Mouse (Mus musculus) limb, embryonic 13.5 days (tissue): Measurements from ENCODE around the gene Adamts6. TPM values are rescaled to one million over a fixed set of nuclear protein-coding genes. Genes with fewer than 3 reads are reported as not detected.
A peak's percentile ranks its signal among the peaks of the same experiment; 100 is the strongest.

Experiments
- ATAC-seq: fragments of 200-750 bp; cut with Nextera tagmentation; 2 replicates; pipeline ENCODE4 v1.8.0; 2017; ENCODE audit warnings: low read depth, moderate number of reproducible peaks, moderate TSS enrichment; ENCODE audit not compliant: low FRiP score
- H3K27ac ChIP-seq: fragments of 300-500 bp; sonication (generic); 2 replicates; pipeline ENCODE4 v1.5.1; 2015; ENCODE audit warnings: inconsistent platforms, mild to moderate bottlenecking, moderate library complexity
- H3K27me3 ChIP-seq: fragments of 300-500 bp; sonication (generic); 2 replicates; pipeline ENCODE4 v1.6.1; 2015; ENCODE audit warnings: mild to moderate bottlenecking, inconsistent platforms
- H3K36me3 ChIP-seq: fragments of 300-500 bp; sonication (generic); 2 replicates; pipeline ENCODE4 v1.6.1; 2015; ENCODE audit warnings: inconsistent platforms, mild to moderate bottlenecking, moderate library complexity
- H3K4me1 ChIP-seq: fragments of 300-500 bp; sonication (generic); 2 replicates; pipeline ENCODE4 v1.6.1; 2015; ENCODE audit warnings: inconsistent platforms
- H3K4me2 ChIP-seq: fragments of 300-500 bp; sonication (generic); replicated peaks from 2 replicates; pipeline ENCODE4 v1.6.1; 2015; ENCODE audit warnings: inconsistent platforms, mild to moderate bottlenecking, moderate library complexity
- H3K4me3 ChIP-seq: fragments of 300-500 bp; sonication (generic); 2 replicates; pipeline ENCODE4 v1.5.1; 2015; ENCODE audit warnings: moderate library complexity, mild to moderate bottlenecking, inconsistent platforms
- H3K9ac ChIP-seq: fragments of 300-500 bp; sonication (generic); 2 replicates; pipeline ENCODE4 v1.6.1; 2015; ENCODE audit warnings: mild to moderate bottlenecking, inconsistent platforms
- H3K9me3 ChIP-seq: fragments of 300-500 bp; sonication (generic); 2 replicates; pipeline ENCODE4 v1.6.1; 2016; ENCODE audit warnings: inconsistent platforms
- whole genome bisulfite sequencing: fragments of 180-500 bp; shearing (Covaris S2); methylation state at CpG from one replicate; pipeline ENCODE4 v1.1.7; 2015; 5-methylcytosine and 5-hydroxymethylcytosine counted together
- polyA plus RNA-seq: library from polyadenylated mRNA; unstranded; fragments of >200 nt; fragmentation: Nextera tagmentation; extraction: Ambion mirVana; gene quantifications from 2 replicates; pipeline ENCODE4 v1.2.1, GENCODE M21; 2015

Adamts6 gene
- polyA plus RNA-seq, 1 experiment from 2014 or later = 5.8 TPM

- Histone ChIP-seq H3K4me2 (no peak overlapping the region), H3K4me1 (no peaks in the 10 kb centered on the region), H3K27ac (no peak overlapping the region), H3K9me3 (no peaks in the 10 kb centered on the region), H3K4me3 (no peak overlapping the region), H3K9ac (no peak overlapping the region), H3K36me3 (no peaks in the 10 kb centered on the region), H3K27me3 (no peaks in the 10 kb centered on the region)
- WGBS = 89% methylated on average over 1 of the region's 1 CpGs
- ATAC-seq = no peak
Observed at GRCm38 (mm10) chr13:104504043-104504442, 216.4 kb downstream of the Adamts6 start.

- H3K4me2 ChIP-seq = no peak overlapping the region
- ATAC-seq = no peak
- H3K4me3 ChIP-seq = no peak overlapping the region
- H3K27me3 ChIP-seq = no peaks in the 10 kb centered on the region
- H3K9me3 ChIP-seq = no peaks in the 10 kb centered on the region
- WGBS = 86% methylated on average over 6 of the region's 6 CpGs
- H3K36me3 ChIP-seq = no peaks in the 10 kb centered on the region
- H3K4me1 ChIP-seq = peaks cover 8% of the 10 kb centered on the region; the same call in 1 of the 2 replicates
- no peak overlapping the region for H3K27ac ChIP-seq
- H3K9ac ChIP-seq = no peak overlapping the region
Observed at GRCm38 (mm10) chr13:104506165-104506875, 218.7 kb downstream of the Adamts6 start.

GRCm38 (mm10) chr13:104507671-104508070 is 220.0 kb downstream of the Adamts6 start:
- H3K27ac ChIP-seq = no peak overlapping the region
- H3K9me3 ChIP-seq = no peaks in the 10 kb centered on the region
- no peaks in the 10 kb centered on the region for H3K27me3 ChIP-seq
- no peak overlapping the region for H3K4me2 ChIP-seq
- no peaks in the 10 kb centered on the region for H3K36me3 ChIP-seq
- peaks cover 8% of the 10 kb centered on the region; the same call in 1 of the 2 replicates for H3K4me1 ChIP-seq
- no peak overlapping the region for H3K4me3 ChIP-seq
- 87% methylated on average over 6 of the region's 6 CpGs for WGBS
- H3K9ac ChIP-seq = no peak overlapping the region
- ATAC-seq = no peak

GRCm38 (mm10) chr13:104509561-104510493 is 222.2 kb downstream of the Adamts6 start:
- Histone ChIP-seq H3K4me2 (no peak overlapping the region), H3K4me3 (no peak overlapping the region), H3K36me3 (no peaks in the 10 kb centered on the region), H3K9ac (no peak overlapping the region), H3K9me3 (no peaks in the 10 kb centered on the region), H3K4me1 (peaks cover 8% of the 10 kb centered on the region; the same call in 1 of the 2 replicates), H3K27ac (no peak overlapping the region), H3K27me3 (no peaks in the 10 kb centered on the region)
- 75% methylated on average over 26 of the region's 26 CpGs for WGBS
- ATAC-seq = no peak

GRCm38 (mm10) chr13:104510766-104511165 is 223.1 kb downstream of the Adamts6 start:
- Histone ChIP-seq H3K9me3 (no peaks in the 10 kb centered on the region), H3K4me2 (no peak overlapping the region), H3K9ac (no peak overlapping the region), H3K36me3 (no peaks in the 10 kb centered on the region), H3K4me1 (peaks cover 8% of the 10 kb centered on the region; the same call in 1 of the 2 replicates), H3K4me3 (no peak overlapping the region), H3K27ac (no peak overlapping the region), H3K27me3 (no peaks in the 10 kb centered on the region)
- WGBS = 84% methylated on average over 5 of the region's 5 CpGs
- ATAC-seq = no peak

GRCm38 (mm10) chr13:104515054-104515453 is 227.4 kb downstream of the Adamts6 start:
- Histone ChIP-seq H3K9me3 (no peaks in the 10 kb centered on the region), H3K4me3 (no peak overlapping the region), H3K36me3 (no peaks in the 10 kb centered on the region), H3K4me2 (no peak overlapping the region), H3K27me3 (no peaks in the 10 kb centered on the region), H3K4me1 (peaks cover 24% of the 10 kb centered on the region), H3K27ac (no peak overlapping the region), H3K9ac (no peak overlapping the region)
- ATAC-seq = no peak
- 91% methylated on average over 1 of the region's 1 CpGs for WGBS

- 53% methylated on average over 4 of the region's 4 CpGs for WGBS
- H3K4me1 ChIP-seq = peaks cover 24% of the 10 kb centered on the region
- no peak overlapping the region for H3K4me3 ChIP-seq
- no peak overlapping the region for H3K9ac ChIP-seq
- H3K27me3 ChIP-seq = no peaks in the 10 kb centered on the region
- H3K27ac ChIP-seq = no peak overlapping the region
- no peak overlapping the region for H3K4me2 ChIP-seq
- no peaks in the 10 kb centered on the region for H3K36me3 ChIP-seq
- ATAC-seq = no peak
- H3K9me3 ChIP-seq = no peaks in the 10 kb centered on the region
Observed at GRCm38 (mm10) chr13:104516146-104516545, 228.5 kb downstream of the Adamts6 start.

- Histone ChIP-seq H3K4me1 (peaks cover 24% of the 10 kb centered on the region), H3K9me3 (no peaks in the 10 kb centered on the region), H3K4me3 (no peak overlapping the region), H3K4me2 (no peak overlapping the region), H3K9ac (no peak overlapping the region), H3K27me3 (no peaks in the 10 kb centered on the region), H3K36me3 (no peaks in the 10 kb centered on the region), H3K27ac (no peak overlapping the region)
- ATAC-seq = no peak
- 44% methylated on average over 7 of the region's 7 CpGs for WGBS
Observed at GRCm38 (mm10) chr13:104516766-104517364, 229.2 kb downstream of the Adamts6 start.

GRCm38 (mm10) chr13:104517638-104518311 is 230.1 kb downstream of the Adamts6 start:
- peak overlapping the region; percentile 42 for H3K4me3 ChIP-seq

GRCm38 (mm10) chr13:104518312-104519005 is 230.8 kb downstream of the Adamts6 start:
- Histone ChIP-seq H3K4me1 (peaks cover 24% of the 10 kb centered on the region), H3K36me3 (no peaks in the 10 kb centered on the region), H3K9ac (peak overlapping the region; percentile 71), H3K4me2 (peak overlapping the region; percentile 67), H3K27me3 (no peaks in the 10 kb centered on the region), H3K4me3 (peak overlapping the region; percentile 42), H3K27ac (peak overlapping the region; percentile 90), H3K9me3 (no peaks in the 10 kb centered on the region)
- WGBS = 9% methylated on average over 19 of the region's 19 CpGs
- peak; percentile 96 for ATAC-seq

More at GRCm38 (mm10) chr13:104517638-104518311, 230.1 kb downstream of the Adamts6 start:
- ATAC-seq = peak; percentile 58
- Histone ChIP-seq H3K9me3 (no peaks in the 10 kb centered on the region), H3K27me3 (no peaks in the 10 kb centered on the region), H3K4me2 (peak overlapping the region; percentile 67), H3K27ac (peak overlapping the region; percentile 90), H3K4me1 (peaks cover 24% of the 10 kb centered on the region), H3K9ac (peak overlapping the region; percentile 71), H3K36me3 (no peaks in the 10 kb centered on the region)
- WGBS = 36% methylated on average over 15 of the region's 15 CpGs
